Mouse (Mus musculus): ENCODE data around the gene Gm20388.

DNA sequence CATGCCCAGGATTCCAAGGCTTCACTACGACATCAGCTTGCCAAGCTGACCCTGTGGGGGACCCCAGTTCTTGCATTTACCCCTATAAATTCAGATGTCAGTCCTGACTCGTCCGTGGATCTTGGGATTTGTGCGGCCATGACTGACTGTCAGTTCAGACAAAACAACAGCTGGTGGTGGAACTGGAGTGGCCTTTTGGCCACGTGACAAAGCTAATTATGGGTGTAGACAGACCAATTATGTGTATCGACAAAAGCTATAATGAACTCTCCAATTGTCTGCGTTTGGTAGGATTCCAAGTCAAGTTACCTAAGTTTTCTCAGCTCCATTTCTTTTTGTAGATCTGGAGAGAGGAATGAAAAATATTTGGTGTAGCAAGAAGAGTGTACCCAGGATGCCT, 4259.1 kb downstream of the Gm20388 start:
- TF ChIP-seq CTCF (IDR thresholded peaks at IDR 0.05; ENCODE audit: low read depth, low read length) (no peak), POLR2A (IDR thresholded peaks at IDR 0.05; ENCODE audit: insufficient read depth, low read length) (no peak)

All from ES-Bruce4 (cell line).